Mouse (Mus musculus): ENCODE data around the gene Rbm5. TPM values are rescaled to one million over a fixed set of nuclear protein-coding genes. Genes with fewer than 3 reads are reported as not detected.

Gene Rbm5
- total RNA-seq, 2 experiments from 2014 or later = 141 to 159 TPM

DNA sequence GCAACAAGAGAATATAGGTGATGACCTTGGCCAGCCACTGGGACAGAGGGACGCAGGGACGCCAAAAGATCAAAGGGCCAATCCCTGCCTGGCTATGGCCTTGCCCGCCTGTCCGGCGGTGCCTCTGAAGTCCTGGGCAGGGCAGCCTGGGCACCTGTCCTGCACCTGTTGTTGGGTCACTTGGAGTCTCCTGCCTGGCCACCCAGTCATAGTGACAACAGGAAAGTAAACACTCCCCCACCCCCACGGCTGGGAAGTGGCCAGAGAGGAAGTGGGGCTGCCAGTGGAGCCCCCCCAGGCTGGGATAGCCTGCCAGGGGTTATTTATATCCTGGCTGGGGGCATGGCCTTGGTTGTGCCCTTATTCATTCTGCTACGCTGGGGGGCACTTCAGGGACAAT is 76.2 kb downstream of the Rbm5 start:
- no peak for TF ChIP-seq CTCF (conservative IDR thresholded peaks at IDR 0.05)
- Histone ChIP-seq H3K4me3 (no peak overlapping the region), H3K27ac (no peak overlapping the region)
- no peak for DNase-seq (ENCODE audit: low spot score in 2 of 2)

- Histone ChIP-seq H3K27ac (no peak overlapping the region), H3K4me3 (no peak overlapping the region)
- no peak for DNase-seq (ENCODE audit: low spot score in 2 of 2)
- TF ChIP-seq CTCF (conservative IDR thresholded peaks at IDR 0.05) = no peak
Observed at GRCm38 (mm10) chr9:107693433-107693987, 77.3 kb downstream of the Rbm5 start.

GRCm38 (mm10) chr9:107692785-107693184 is 78.0 kb downstream of the Rbm5 start:
- H3K4me3 ChIP-seq = no peak overlapping the region

GRCm38 (mm10) chr9:107690391-107690790 is 80.4 kb downstream of the Rbm5 start:
- no peak overlapping the region for H3K4me3 ChIP-seq
- DNase-seq (ENCODE audit: low spot score in 2 of 2) = no peak
- no peak for TF ChIP-seq CTCF (conservative IDR thresholded peaks at IDR 0.05)
- H3K27ac ChIP-seq = no peak overlapping the region

More at GRCm38 (mm10) chr9:107692785-107693184, 78.0 kb downstream of the Rbm5 start:
- no peak for TF ChIP-seq CTCF (conservative IDR thresholded peaks at IDR 0.05)
- DNase-seq (ENCODE audit: low spot score in 2 of 2) = no peak
- no peak overlapping the region for H3K27ac ChIP-seq

Other genes starting within 250 kb of the Rbm5 start
- 10 to 100 TPM; 35.8 to 41.0 TPM for gene Tmem115, start 237.1 kb downstream of the Rbm5 start, total RNA-seq (2021)
- gene Cyb561d2, start 228.8 kb downstream of the Rbm5 start, total RNA-seq (2021) = 10 to 100 TPM; 13.8 to 15.3 TPM
- gene Nprl2, start 228.8 kb downstream of the Rbm5 start, total RNA-seq (2021) = 10 to 100 TPM; 44.2 to 45.2 TPM
- 1 to 10 TPM; 4.7 to 5.7 TPM for gene Zmynd10, start 223.7 kb downstream of the Rbm5 start, total RNA-seq (2021)
- 10 to 100 TPM; 16.2 to 17.6 TPM for gene Rassf1, start 219.4 kb downstream of the Rbm5 start, total RNA-seq (2021)
- gene Tusc2, start 207.7 kb downstream of the Rbm5 start, total RNA-seq (2021) = 10 to 100 TPM; 77.2 to 83.1 TPM
- gene Hyal2, start 203.1 kb downstream of the Rbm5 start, total RNA-seq (2021) = 10 to 100 TPM; 11.5 to 16.9 TPM
- gene Hyal1, start 194.1 kb downstream of the Rbm5 start, total RNA-seq (2021) = 1 to 10 TPM; 6.9 to 7.6 TPM
- 10 to 100 TPM; 10.9 to 12.6 TPM for gene Naa80, start 192.1 kb downstream of the Rbm5 start, total RNA-seq (2021)
- gene Hyal3, start 190.2 kb downstream of the Rbm5 start, total RNA-seq (2021) = 1 to 10 TPM; 2.0 to 2.1 TPM
- 10 to 100 TPM; 13.7 to 15.2 TPM for gene Ifrd2, start 183.4 kb downstream of the Rbm5 start, total RNA-seq (2021)
- 1 to 10 TPM; 1.9 to 2.2 TPM for gene Sema3b, start 161.8 kb downstream of the Rbm5 start, total RNA-seq (2021)
- gene Gnai2, start 135.6 kb downstream of the Rbm5 start, total RNA-seq (2021) = 100 to 1,000 TPM; 208 to 222 TPM
- 10 to 100 TPM; 55.7 to 65.0 TPM for gene Slc38a3, start 101.5 kb downstream of the Rbm5 start, total RNA-seq (2021)
- gene Gnat1, start 91.3 kb downstream of the Rbm5 start, total RNA-seq (2021) = under 1 TPM in 1 of 2 experiments, not detected in 1; 0.17 TPM
- gene Sema3f, start 60.5 kb downstream of the Rbm5 start, total RNA-seq (2021) = 1 to 10 TPM; 2.8 to 3.5 TPM
- 10 to 100 TPM; 60.7 to 70.3 TPM for gene Rbm6, start 102.2 kb upstream of the Rbm5 start, total RNA-seq (2021)
- gene Mon1a, start 117.2 kb upstream of the Rbm5 start, total RNA-seq (2021) = 10 to 100 TPM; 26.9 to 27.6 TPM
- gene Mst1r, start 135.9 kb upstream of the Rbm5 start, total RNA-seq (2021) = 1 to 10 TPM; 1.3 to 2.4 TPM
- not detected for gene Actl11, start 157.5 kb upstream of the Rbm5 start, total RNA-seq (2021)
- gene Camkv, start 164.7 kb upstream of the Rbm5 start, total RNA-seq (2021) = 100 to 1,000 TPM; 532 to 547 TPM
- 10 to 100 TPM; 23.1 to 23.9 TPM for gene Traip, start 179.1 kb upstream of the Rbm5 start, total RNA-seq (2021)
- gene Uba7, start 204.5 kb upstream of the Rbm5 start, total RNA-seq (2021) = 1 to 10 TPM; 5.4 to 5.7 TPM
- 1 to 10 TPM; 1.1 to 1.7 TPM for gene Gm20661, start 212.1 kb upstream of the Rbm5 start, total RNA-seq (2021)
- gene Inka1, start 214.9 kb upstream of the Rbm5 start, total RNA-seq (2021) = 10 to 100 TPM in 1 of 2 experiments, 1 to 10 TPM in 1; 9.7 to 10.8 TPM
- 1 to 10 TPM; 5.8 to 6.4 TPM for gene Cdhr4, start 221.5 kb upstream of the Rbm5 start, total RNA-seq (2021)
- gene Gm20662, start 225.4 kb upstream of the Rbm5 start, total RNA-seq (2021) = 1 to 10 TPM; 2.4 to 3.8 TPM
- 100 to 1,000 TPM; 222 to 228 TPM for gene Ip6k1, start 231.5 kb upstream of the Rbm5 start, total RNA-seq (2021)